Mouse (Mus musculus) embryonic fibroblast, embryonic 13.5 days (primary cell): ENCODE data around the gene Hdac6. TPM values are rescaled to one million over a fixed set of nuclear protein-coding genes. Genes with fewer than 3 reads are reported as not detected.

Experiments
- H3K27ac ChIP-seq: 2 replicates; pipeline ENCODE4 v1.5.1; 2012; ENCODE audit warnings: low read length, control low read depth, inconsistent platforms; ENCODE audit not compliant: insufficient read depth
- H3K4me1 ChIP-seq: 2 replicates; pipeline ENCODE4 v1.6.1; 2011; ENCODE audit warnings: low read length; ENCODE audit not compliant: control insufficient read depth, insufficient read depth
- H3K4me3 ChIP-seq: 2 replicates; pipeline ENCODE4 v1.5.1; 2011; ENCODE audit warnings: mild to moderate bottlenecking, control low read depth, low read length; ENCODE audit not compliant: insufficient read depth
- CTCF ChIP-seq: IDR thresholded peaks from 2 replicates; pipeline ENCODE4 v1.5.1; 2011; ENCODE audit warnings: mild to moderate bottlenecking, control low read depth, low read length, moderate library complexity, borderline replicate concordance; ENCODE audit not compliant: insufficient read depth
- POLR2A ChIP-seq: IDR thresholded peaks from 2 replicates; pipeline ENCODE4 v1.6.1; 2011; ENCODE audit warnings: low read depth, mild to moderate bottlenecking, control low read depth, low read length, moderate library complexity
- polyA plus RNA-seq: library from polyadenylated mRNA; stranded (reverse); fragments of >200 nt; gene quantifications from 2 replicates; pipeline ENCODE4 v1.2.4, GENCODE M21; 2011; ENCODE audit warnings: low read depth; ENCODE audit not compliant: missing spikeins, insufficient read length

Hdac6 gene
- 21.2 and 27.6 TPM in 2 replicates for polyA plus RNA-seq

DNA sequence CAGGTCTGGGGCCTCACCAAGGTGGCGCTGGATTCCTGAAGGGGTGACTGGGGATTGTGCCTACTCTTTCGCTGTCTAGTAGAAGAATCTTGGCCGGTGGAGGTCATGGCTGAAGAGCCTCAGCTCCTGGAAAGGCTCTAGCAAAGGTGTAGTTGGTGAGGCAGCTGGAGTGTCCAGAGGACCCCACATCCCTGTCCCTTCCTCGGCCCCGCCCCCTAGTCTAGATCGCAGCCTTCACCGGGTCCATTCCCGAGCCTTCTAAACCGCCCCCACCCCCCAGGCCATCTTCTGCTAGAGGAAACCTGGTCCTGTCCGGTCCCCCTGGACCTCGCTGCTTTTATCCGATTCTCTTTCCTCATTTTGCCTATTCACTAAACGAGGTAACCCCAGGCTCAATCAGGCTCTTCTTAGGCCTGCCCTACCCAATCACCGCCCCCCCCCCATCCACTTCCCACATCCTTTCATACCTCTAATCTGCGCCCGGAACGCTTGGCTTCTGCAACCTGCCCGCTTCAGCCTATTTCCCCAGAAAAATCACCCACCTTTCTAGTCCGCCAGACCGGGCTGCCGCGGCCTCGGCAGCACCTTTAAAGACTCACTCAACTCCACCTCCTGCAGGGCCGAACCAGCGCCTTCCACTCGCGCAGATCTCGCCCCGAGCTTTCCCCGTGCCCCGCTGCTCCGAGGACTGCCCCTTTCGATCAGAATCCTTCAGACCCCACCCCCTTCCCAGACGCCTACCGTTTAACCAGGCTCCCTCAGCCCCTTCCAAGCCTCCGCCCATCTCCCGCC, at the start of gene Hdac6:
Hdac6 (minus strand) TSS at position 782 of the 792 bp plus-strand sequence.
- H3K4me1 ChIP-seq = no peaks in the 10 kb centered on the region
- 0 out of 2 replicates have a peak within 1 kb of the TSS, but pooled peaks have one; percentile 9 for H3K27ac ChIP-seq
- H3K4me3 ChIP-seq = peak within 1 kb of the TSS; percentile 76
- TF ChIP-seq POLR2A (peak; percentile 73), CTCF (no peak)

DNA sequence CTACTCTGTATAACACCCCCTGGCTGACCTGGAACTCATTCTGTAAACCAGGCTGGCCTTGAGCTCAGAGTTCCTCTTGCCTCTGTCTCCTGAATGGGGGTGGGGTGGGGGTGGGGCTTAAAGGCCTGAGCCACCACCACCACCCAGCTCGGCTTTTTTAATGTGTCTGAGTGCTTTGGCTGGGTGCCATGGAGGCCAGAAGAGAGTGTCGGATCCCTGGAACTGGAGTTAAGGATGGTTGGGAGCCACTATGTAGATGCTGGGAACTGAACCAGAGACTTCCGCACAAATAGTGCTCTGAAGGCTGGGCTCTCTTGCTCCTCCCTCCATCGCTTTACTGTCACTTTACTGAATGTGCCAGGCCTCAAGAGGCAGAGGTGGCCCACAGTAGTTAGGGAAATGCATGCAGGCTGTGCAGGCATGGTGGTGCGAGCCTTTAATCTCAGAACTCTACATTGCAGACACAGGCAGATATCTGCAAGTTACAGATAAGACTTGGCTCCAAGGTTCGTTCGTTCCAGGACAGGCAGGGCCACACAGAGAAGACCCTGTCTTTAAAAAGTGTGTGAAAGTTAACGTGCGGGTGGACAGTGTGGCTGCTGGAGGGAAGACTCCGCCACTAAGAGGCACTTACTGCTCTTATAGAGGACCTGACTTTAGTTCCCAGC, 45.5 kb upstream of the Hdac6 start:
- TF ChIP-seq POLR2A (no peak), CTCF (no peak)
- no peak overlapping the region for H3K27ac ChIP-seq
- no peaks in the 10 kb centered on the region for H3K4me1 ChIP-seq
- no peak overlapping the region for H3K4me3 ChIP-seq

DNA sequence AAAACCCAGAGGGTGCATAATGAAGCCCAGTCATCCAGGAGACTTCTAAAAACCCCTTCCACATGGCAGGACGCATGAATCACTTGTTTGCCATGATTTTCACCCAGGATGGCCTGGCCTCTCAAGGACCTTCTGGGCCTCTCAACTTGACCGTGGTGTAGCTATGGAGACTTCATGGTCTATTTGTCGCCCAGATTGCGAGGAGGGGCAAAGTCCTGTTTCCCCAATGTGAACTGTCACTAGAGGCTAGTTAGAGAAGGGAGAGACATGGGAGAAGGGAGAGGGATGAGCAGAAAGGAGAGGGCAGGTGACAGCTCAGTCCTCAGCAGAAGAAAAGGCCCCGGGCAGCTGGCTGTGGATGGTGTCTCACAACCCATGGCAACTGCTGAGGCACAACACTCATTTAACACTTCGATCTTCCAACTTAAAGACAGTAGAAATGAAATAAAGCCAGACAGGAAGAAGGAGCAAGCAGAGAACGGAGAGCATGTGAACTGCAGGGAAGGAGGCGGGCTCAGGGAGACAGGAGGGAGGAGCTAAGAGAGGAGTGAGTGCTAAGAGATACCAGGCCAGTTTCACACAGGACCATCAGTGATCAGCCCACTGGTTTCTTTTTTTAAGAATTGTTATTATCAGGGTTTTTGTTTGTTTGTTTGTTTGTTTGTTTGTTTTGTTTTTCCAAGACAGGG, 44.8 kb upstream of the Hdac6 start:
- TF ChIP-seq CTCF = no peak
- TF ChIP-seq POLR2A = no peak
- Histone ChIP-seq H3K27ac (no peak overlapping the region), H3K4me3 (no peak overlapping the region), H3K4me1 (no peaks in the 10 kb centered on the region)

DNA sequence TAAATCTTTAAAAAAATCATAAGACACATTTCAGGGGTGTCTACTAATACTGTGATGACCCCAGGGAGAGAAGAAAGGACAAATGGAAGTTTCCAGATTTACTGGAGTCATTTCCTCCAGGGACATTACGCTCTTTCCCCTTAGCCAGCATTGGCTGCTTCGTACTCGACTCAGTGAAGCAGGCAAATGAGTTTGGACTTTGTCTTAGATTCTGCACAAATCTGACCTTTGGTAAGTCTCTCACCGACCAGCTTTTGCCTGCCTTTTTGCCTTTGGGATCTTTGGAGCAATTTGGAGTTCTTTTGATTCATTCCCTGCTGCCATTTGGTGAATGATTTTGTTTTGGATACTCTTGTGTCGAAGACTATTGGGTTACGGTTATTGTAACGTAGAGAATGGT, 33.7 kb upstream of the Hdac6 start:
- H3K27ac ChIP-seq = no peak overlapping the region

DNA sequence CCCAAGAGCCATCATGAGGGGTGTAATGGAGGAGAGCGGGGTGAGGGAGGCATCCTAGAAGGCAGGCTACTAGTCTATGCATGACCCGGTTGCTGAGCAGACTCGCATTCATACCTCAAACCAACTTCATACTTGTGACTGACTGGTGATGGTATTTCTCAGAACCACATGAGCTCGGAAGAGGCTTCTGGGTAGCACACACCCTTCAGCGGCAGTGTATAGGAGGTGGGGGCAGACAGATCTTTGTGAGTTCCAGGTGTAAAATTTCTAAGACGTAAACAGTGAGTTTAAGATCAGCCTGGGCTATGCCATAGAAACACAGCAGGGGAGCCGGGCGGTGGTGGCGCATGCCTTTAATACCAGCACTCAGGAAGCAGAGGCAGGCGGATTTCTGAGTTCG, 30.2 kb upstream of the Hdac6 start, which contains the start of gene Gata1:
Gata1 (minus strand) TSS at position 180 of the 400 bp plus-strand sequence.
- no peak for TF ChIP-seq POLR2A
- no peak for TF ChIP-seq CTCF
- H3K4me1 ChIP-seq = no peaks in the 10 kb centered on the region
- no peak within 1 kb of the TSS for H3K27ac ChIP-seq
- H3K4me3 ChIP-seq = no peak within 1 kb of the TSS

More for the DNA sequence above, 33.7 kb upstream of the Hdac6 start:
- TF ChIP-seq POLR2A = no peak
- TF ChIP-seq CTCF = no peak
- Histone ChIP-seq H3K4me1 (no peaks in the 10 kb centered on the region), H3K4me3 (no peak overlapping the region)

DNA sequence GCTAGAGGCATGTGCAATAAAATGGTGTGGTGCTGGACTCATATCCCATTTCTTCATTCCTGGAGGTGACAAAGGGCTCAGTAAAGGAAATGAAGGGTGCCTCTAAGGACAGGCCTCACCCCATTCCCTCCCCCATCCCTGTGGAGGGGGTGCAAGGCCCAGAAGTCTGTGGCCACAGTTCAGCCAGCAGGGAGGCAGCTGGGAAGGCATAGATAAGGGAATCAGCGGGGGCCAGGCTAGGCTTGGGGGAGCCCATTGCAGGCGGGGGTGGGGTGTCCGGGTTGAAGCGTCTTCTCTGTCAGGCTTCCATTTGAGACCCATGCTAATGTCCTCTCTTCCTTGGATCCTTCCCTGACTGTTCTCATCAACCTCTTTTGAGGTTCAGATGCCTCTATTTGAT, 23.6 kb upstream of the Hdac6 start:
- Histone ChIP-seq H3K4me1 (no peaks in the 10 kb centered on the region), H3K4me3 (no peak overlapping the region), H3K27ac (no peak overlapping the region)
- TF ChIP-seq CTCF (no peak), POLR2A (no peak)

DNA sequence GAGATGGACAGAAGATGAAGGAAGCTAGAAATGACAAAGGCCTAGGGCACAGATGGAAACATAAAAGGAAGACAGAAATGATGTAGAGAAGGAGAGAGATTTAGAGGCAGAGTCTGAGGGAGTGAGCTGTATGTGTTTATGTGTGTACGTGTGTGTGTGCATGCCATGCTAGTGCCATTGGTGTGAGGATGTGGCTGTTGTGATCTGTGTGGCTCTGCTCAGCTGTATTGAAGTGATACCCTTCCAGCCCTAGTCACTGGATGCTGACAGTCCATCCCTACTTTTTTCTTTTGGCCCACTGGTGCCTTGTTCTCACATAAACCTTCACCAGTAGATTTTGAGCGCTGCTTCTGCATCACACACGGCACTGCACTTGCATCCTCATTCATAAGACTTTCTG, 21.2 kb upstream of the Hdac6 start:
- no peak overlapping the region for H3K27ac ChIP-seq
- no peak overlapping the region for H3K4me3 ChIP-seq
- TF ChIP-seq CTCF (no peak), POLR2A (no peak)
- no peaks in the 10 kb centered on the region for H3K4me1 ChIP-seq

DNA sequence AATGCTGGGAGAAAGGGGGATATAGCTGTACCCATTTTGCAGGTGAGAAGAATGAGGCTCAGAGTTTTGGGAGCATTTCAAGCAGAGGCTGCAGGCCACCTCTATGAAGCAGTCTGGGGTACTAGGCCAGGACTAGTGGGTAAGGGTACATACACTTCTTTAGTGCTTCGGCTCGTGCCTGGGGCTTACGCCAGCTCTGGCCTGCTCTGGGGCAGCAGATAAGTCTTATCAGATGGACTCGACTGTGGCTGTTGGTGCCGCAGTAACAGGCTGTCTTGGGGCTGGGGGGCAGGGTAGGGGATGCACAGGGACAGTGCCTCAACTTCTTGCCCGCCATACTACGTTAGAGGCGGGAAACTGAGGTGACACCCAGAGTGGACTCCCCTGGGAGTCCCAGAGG, 20.5 kb upstream of the Hdac6 start:
- H3K4me1 ChIP-seq = no peaks in the 10 kb centered on the region
- no peak overlapping the region for H3K27ac ChIP-seq
- H3K4me3 ChIP-seq = no peak overlapping the region
- TF ChIP-seq CTCF (no peak), POLR2A (no peak)

DNA sequence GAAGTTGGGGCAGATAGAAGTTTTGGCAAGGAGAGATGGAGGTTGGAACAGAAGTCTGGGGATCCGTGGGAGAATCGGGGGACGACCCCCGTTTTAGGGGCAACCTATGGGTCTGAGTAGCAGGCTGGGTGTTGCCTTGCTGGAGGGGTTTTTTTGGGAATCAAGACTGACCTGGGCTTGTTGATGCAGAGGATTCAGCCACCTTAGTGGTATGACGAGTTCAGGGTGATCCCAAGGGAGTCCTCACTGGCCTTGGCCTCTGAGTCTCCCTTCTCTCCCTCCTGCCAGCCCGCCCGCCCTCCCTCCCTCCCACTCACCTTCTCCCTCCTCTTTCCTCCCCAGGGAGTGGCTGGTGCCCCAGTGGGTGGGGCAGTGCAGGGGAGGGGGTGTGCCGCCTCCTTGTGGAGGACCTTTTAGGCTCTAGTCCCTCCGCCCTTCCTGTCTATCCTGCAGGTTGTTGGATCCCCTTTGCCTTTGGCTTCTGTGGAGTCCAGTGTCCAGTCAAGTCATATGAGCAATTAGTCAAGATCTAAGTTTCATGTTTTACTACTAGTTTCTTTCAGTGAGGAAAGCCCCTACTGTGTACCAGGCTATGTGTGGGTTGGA, 20.0 kb upstream of the Hdac6 start:
- Histone ChIP-seq H3K4me3 (no peak overlapping the region), H3K27ac (no peak overlapping the region), H3K4me1 (no peaks in the 10 kb centered on the region)
- TF ChIP-seq POLR2A (no peak), CTCF (no peak)
